Mouse (Mus musculus) ES-E14 (cell line): ENCODE measurements around the gene Dcaf11.

Experiments used
- CHD2 ChIP-seq: IDR thresholded peaks from 2 replicates; pipeline ENCODE4 v1.6.1; 2014; ENCODE audit warnings: mild to moderate bottlenecking, low read depth, low read length, inconsistent platforms
- HCFC1 ChIP-seq: IDR thresholded peaks from 2 replicates; pipeline ENCODE4 v1.6.1; 2012; ENCODE audit warnings: low read length, inconsistent platforms, borderline replicate concordance; ENCODE audit not compliant: insufficient read depth
- MAFK ChIP-seq: IDR thresholded peaks from 2 replicates; pipeline ENCODE4 v1.6.1; 2014; ENCODE audit warnings: mild to moderate bottlenecking, low read depth, low read length, inconsistent platforms; ENCODE audit not compliant: insufficient read depth
- ZC3H11A ChIP-seq: IDR thresholded peaks from 2 replicates; pipeline ENCODE4 v1.6.1; 2012; ENCODE audit warnings: low read depth, mild to moderate bottlenecking, inconsistent platforms, low read length, borderline replicate concordance
- ZNF384 ChIP-seq: IDR thresholded peaks from 2 replicates; pipeline ENCODE4 v1.6.1; 2012; ENCODE audit warnings: low read depth, low read length, inconsistent platforms

GRCm38 (mm10) chr14:55561860-55562259 is 2.1 kb downstream of the Dcaf11 start:
- no peak for TF ChIP-seq MAFK
- no peak for TF ChIP-seq ZNF384
- TF ChIP-seq HCFC1 = no peak
- TF ChIP-seq CHD2 = no peak
- TF ChIP-seq ZC3H11A = no peak
